ENCODE assay signal across 27 mouse cellular contexts in genomic region chr8:83649699-83650098, GRCm38 (mm10).
"Had no signal": no experiment of that assay in that cellular context is flagged by ENCODE, and none has a peak within 500 bp of the region (broad histone marks: within the 10 kb centered on the region; RNA-seq: fewer than 3 reads in every experiment).

No protein-coding gene starts in this region.

- H3K9ac ChIP-seq: embryonic facial prominence, embryonic 12.5 days; embryonic facial prominence, embryonic 13.5 days; embryonic facial prominence, embryonic 15.5 days; forebrain, embryonic 12.5 days; forebrain, embryonic 13.5 days; forebrain, embryonic 15.5 days; forebrain, postnatal 0 days had no signal

- H3K9me3 ChIP-seq: embryonic facial prominence, embryonic 10.5 days; embryonic facial prominence, embryonic 12.5 days; embryonic facial prominence, embryonic 13.5 days; embryonic facial prominence, embryonic 15.5 days; forebrain, embryonic 13.5 days; forebrain, embryonic 15.5 days had no signal

- H3K36me3 ChIP-seq: embryonic facial prominence, embryonic 12.5 days; embryonic facial prominence, embryonic 15.5 days; forebrain, embryonic 12.5 days; forebrain, embryonic 15.5 days had no signal

- ATAC-seq: forebrain, embryonic 13.5 days; forebrain, embryonic 14.5 days; forebrain, embryonic 15.5 days; forebrain, embryonic 16.5 days; forebrain, postnatal 0 days had no signal

- H3K4me3 ChIP-seq: embryonic facial prominence, embryonic 10.5 days; embryonic facial prominence, embryonic 12.5 days; embryonic facial prominence, embryonic 13.5 days; embryonic facial prominence, embryonic 15.5 days; erythroblast, embryonic 14.5 days; forebrain, embryonic 10.5 days; forebrain, embryonic 12.5 days; forebrain, embryonic 13.5 days; forebrain, embryonic 15.5 days; gastrocnemius, adult 2 months; heart, adult 2 months had no signal

- H3K27ac ChIP-seq: embryonic facial prominence, embryonic 10.5 days; embryonic facial prominence, embryonic 12.5 days; embryonic facial prominence, embryonic 13.5 days; embryonic facial prominence, embryonic 15.5 days; forebrain, embryonic 10.5 days; forebrain, embryonic 12.5 days; forebrain, embryonic 13.5 days; forebrain, embryonic 15.5 days; gastrocnemius, adult 2 months; heart, adult 2 months had no signal

- H3K27me3 ChIP-seq: embryonic facial prominence, embryonic 12.5 days; embryonic facial prominence, embryonic 13.5 days; embryonic facial prominence, embryonic 15.5 days; forebrain, embryonic 12.5 days; forebrain, embryonic 13.5 days; forebrain, embryonic 15.5 days had no signal

- H3K4me2 ChIP-seq: embryonic facial prominence, embryonic 12.5 days; embryonic facial prominence, embryonic 13.5 days; embryonic facial prominence, embryonic 15.5 days; forebrain, embryonic 12.5 days; forebrain, embryonic 13.5 days; forebrain, embryonic 15.5 days had no signal

- DNase-seq: cerebellum, adult 8-10 months; cerebellum, adult 9-10 months; cerebellum, adult 9-11 months; cerebellum, postnatal 10 days; cerebellum, postnatal 14 days; cerebellum, postnatal 25 days; cerebellum, postnatal 36 days; embryo, embryonic 11 days; forebrain, postnatal 0 days; gastrocnemius, adult 2 months; gastrocnemius, postnatal 10 days; gastrocnemius, postnatal 14 days; gastrocnemius, postnatal 25 days; gastrocnemius, postnatal 36 days; heart, adult 18-20 months; heart, adult 2 months had no signal
